Mouse (Mus musculus): ENCODE results near the gene Lrig1.

DNA sequence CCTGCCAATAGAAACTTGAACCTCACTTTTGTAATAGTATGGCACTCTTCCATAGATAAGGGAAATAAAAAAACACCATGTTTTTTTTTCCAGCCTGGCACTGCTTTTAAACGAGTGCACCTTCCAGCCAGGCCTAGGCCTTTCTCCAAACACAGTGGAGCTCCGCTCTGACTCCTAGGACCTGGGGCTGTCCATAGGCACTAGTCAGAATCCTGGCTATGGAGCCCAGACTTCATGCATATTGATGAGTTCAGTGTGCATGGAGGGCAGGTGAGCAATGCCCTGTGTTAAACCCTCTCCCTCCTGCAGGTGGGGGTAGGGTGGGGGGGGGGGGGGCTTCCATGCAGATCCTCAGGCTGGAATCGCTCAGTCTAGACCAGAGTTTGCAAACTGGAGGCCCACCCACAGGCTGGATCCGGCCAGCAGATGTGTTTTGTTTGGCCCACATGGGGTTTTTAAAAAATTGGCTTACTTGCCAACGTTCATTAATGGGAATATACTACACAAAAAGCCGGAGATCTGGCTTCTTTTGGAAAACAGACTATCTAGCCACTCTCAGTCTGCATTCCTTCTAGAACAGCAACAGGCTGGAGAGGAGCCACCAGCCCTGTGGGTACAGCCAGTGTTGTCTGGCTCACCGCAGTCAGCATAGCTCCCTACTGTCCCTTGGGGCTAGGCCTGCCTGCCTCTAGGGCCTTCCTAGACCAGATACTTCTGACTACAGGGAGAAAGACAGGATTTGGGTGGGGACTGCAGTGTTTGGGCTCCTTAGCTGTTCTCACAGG, 17.9 kb upstream of the Lrig1 start:
- TF ChIP-seq CTCF (IDR thresholded peaks at IDR 0.05 in 2 of 3, conservative IDR thresholded peaks at IDR 0.05 in 1 of 3; ENCODE audit: control insufficient read depth in 1 of 3, insufficient read depth in 1 of 3, low read depth in 2 of 3, low read length in 3 of 3, poor library complexity in 1 of 3, severe bottlenecking in 1 of 3) (no peak), POLR2A (IDR thresholded peaks at IDR 0.05; ENCODE audit: control insufficient read depth in 1 of 2, insufficient read depth in 1 of 2, low read depth in 1 of 2, low read length in 2 of 2, poor library complexity in 1 of 2) (no peak), ETS1 (IDR thresholded peaks at IDR 0.05; ENCODE audit: low read depth, low read length) (no peak), USF1 (IDR thresholded peaks at IDR 0.05; ENCODE audit: low read depth, low read length) (no peak), NRF1 (IDR thresholded peaks at IDR 0.05; ENCODE audit: insufficient read depth, low read depth, low read length, poor library complexity, severe bottlenecking) (no peak), ZKSCAN1 (IDR thresholded peaks at IDR 0.05; ENCODE audit: low read depth, low read length) (no peak), GATA1 (IDR thresholded peaks at IDR 0.05; ENCODE audit: low read depth, low read length) (no peak), ELF1 (IDR thresholded peaks at IDR 0.05; ENCODE audit: low read depth, low read length) (no peak), CHD2 (IDR thresholded peaks at IDR 0.05; ENCODE audit: low read length) (no peak), E2F4 (IDR thresholded peaks at IDR 0.05; ENCODE audit: borderline replicate concordance, low read depth, low read length) (no peak), TAL1 (IDR thresholded peaks at IDR 0.05; ENCODE audit: low read length) (no peak), USF2 (IDR thresholded peaks at IDR 0.05; ENCODE audit: borderline replicate concordance in 1 of 2, insufficient read depth in 1 of 2, low read depth in 1 of 2, low read length in 2 of 2) (no peak), MXI1 (IDR thresholded peaks at IDR 0.05; ENCODE audit: low read depth, low read length) (no peak), SMC3 (IDR thresholded peaks at IDR 0.05; ENCODE audit: low read depth, low read length) (no peak)
